Mouse (Mus musculus): ENCODE measurements around the gene Trim11. TPM values are rescaled to one million over a fixed set of nuclear protein-coding genes. Genes with fewer than 3 reads are reported as not detected.

The Trim11 gene
- polyA plus RNA-seq, 1 experiment: 28.4 TPM

DNA sequence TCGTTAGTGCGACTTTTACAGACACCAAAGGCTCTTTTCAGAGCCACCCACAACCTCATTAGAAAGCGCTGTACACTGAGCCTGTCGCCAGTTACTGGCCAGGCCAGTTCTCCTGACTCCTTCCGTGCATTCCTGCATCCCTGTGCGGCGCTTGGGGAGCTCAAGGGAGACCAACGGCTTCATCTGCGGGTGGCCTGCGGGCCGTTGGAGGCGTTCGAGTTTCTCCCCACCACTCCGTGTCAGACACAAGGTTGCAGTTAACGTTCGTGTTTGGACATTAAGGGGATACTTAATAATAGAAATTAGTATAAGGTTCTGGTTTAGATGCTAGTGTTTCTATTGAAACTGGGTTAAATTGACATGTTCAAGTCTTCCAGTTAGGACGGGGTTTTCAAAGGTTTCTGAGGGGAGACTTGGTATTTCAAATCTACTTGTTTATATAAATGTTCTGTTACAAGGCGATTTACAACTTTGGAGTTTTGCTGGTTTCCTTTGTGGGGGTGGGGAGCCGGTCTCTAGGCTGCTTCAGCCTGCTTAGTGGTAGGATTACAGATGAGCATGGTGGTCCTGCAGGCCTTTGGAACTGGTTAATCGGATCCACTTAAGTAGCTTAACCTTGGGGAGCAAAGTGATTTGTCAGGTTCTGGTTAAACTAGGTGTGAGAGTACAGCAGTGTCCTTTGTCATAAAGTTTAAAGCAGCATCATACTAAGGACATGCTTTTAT is 22.6 kb upstream of the Trim11 start:
- DNase-seq (ENCODE audit: extremely low spot score in 1 of 2, low spot score in 1 of 2): peak in 1 of 2 experiments; percentile 35

DNA sequence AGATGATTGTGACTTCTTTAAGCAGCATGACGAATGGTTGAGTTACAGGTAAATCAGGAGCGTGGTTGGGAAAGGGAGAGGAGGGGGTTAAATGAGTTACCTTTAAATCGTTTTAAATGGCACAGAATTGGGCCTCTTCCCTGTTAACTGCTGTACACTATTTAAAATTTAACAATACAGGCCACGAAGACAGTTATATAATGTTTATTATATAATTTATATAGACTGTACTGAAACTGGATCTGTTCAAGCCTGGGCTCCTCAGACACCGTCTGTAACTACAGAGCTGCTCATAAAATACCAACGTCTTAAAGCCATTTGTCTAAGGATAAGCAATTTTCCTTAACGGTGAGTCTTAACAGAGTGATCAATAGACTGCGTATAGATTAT is 22.0 kb upstream of the Trim11 start:
- DNase-seq (ENCODE audit: extremely low spot score in 1 of 2, low spot score in 1 of 2): no peak

DNA sequence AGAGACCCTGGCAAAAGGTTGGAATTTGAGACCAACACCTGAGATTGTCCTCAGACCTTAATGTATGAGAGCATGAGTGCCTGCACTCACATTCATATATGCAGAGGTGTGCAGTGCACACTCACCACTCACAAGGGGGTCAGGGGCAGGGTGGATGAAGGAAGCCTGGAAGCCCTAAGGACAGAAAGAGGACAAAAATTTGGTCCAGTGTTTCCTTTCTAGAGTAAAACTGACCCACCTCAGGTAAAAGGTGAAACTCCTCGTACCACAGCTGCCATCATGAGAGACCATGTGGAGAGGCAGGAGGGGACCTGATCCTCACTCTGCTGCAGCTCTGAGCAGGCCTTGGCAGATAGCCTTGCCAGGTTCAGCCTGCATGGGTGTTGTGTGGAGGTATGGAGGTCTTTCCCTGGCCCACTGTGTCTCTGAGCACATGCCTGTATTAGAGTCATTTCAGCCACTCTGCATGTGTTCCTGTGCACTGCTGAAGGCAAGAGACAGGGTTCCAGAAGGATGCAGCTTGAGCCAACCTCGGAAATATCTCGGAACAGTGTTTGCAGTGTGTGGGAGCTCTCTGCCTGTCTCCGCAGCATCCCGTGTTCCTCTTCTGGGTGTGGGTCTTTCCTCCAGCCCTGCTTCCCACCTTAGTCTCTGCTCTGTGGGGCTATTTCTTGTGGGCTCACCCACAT is 20.5 kb upstream of the Trim11 start:
- peak in 1 of 2 experiments; percentile 56 for DNase-seq (ENCODE audit: extremely low spot score in 1 of 2, low spot score in 1 of 2)

DNA sequence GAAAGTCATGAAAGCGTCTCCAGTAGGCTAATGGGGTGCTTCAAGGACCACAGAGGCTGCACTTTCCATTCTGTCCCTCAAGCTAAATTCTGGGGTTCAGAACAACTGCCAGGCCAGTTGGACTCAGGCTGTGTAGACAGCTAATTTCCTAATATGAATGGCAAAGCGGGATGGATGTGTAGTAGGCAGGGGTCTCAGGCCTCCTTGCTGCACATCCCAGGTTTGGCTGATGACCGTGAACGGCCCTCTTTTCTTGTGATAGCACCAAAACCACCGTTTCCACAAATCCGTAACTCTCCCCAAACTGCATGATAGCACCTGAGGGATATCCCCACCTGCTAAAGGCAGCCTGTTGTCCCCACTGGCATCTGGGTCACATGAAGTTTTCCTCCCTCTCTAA is 19.4 kb upstream of the Trim11 start:
- DNase-seq (ENCODE audit: extremely low spot score in 1 of 2, low spot score in 1 of 2): no peak

DNA sequence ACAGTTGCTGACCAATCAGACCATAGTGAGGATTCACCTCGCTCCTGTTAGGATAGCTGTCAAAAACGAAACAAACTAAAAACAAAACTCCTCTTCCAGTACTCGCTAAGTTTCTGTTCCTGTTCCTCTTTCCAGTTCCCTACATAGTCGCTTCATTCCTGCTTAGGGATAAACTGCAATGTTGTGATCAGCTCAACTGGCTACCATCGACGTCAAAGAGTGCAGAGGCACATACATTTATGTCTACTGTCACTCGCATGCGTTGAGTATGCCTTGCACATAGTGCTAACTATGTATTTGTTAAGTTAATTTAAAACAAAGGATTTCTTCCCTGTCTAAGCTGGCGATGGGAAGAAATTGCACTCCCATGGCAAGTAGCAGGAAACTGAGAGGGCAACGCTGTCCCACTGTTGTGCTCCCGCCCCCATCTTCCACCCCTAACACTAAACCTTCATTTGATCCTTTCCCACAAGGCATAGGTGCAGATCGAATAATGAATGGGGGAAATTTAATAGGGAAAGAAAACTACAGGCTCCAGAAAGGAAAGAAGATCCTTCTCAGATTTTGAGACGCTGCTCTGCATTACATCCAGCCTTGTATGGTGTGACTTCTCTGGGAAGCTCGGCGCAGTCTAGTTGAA is 18.6 kb upstream of the Trim11 start:
- no peak for DNase-seq (ENCODE audit: extremely low spot score in 1 of 2, low spot score in 1 of 2)

DNA sequence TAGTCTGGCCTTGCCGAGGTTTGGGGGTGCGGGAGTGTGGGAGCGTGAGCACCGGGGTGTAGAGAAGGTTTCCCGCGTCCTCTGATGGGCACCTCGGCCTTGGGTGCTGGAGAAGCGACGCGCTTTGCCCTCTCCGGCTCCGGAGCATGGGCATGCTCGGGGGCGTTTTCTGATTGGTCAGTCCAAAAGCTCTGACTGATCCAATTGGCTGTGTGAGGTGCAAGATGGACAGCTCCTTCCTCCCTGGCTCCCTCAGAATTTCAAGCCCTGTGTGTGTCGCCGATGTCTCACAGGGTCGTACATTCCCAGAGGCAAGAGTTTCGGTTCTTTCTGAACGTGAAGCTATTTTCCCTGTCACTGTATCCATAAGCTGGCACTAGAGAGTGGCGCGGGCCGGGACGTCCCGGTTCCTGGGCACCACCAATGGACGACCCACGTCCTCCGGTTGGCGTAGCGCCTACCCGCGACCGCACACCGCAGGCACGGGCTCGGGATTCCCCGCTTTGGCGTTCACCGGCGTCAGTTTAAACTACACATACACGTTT is 17.9 kb upstream of the Trim11 start:
- DNase-seq (ENCODE audit: extremely low spot score in 1 of 2, low spot score in 1 of 2): peak; percentile 60 to 80

DNA sequence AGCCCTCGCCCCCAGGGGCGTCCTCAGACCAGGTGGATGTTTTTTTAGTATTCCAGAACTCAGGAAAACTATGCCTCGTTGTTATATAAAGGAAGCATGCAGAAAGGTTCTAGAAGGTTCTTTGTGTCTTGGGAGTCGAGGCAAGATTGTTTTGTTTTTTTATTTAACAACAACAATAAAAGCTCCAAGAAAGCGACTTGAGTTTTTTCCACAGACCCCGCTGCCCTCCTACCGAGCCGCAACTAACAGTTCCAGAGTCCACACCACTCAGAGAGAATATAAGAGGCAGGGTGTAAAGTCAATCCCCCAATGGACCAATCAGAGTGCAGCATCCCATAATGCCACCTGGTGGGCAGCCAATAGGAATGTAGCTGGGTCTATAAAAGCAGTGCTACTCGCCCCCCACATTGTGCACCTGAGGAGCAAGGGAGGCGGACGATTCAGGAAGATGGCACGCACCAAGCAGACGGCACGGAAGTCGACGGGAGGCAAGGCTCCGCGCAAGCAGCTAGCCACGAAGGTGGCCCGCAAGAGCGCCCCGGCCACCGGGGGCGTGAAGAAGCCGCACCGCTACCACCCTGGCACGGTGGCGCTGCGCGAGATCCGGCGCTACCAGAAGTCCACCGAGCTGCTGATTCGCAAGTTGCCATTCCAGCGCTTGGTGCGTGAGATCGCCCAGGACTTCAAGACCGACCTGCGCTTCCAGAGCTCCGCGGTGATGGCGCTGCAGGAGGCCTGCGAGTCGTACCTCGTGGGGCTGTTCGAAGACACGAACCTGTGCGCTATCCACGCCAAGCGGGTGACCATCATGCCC is 16.3 kb upstream of the Trim11 start:
- no peak for DNase-seq (ENCODE audit: extremely low spot score in 1 of 2, low spot score in 1 of 2)

DNA sequence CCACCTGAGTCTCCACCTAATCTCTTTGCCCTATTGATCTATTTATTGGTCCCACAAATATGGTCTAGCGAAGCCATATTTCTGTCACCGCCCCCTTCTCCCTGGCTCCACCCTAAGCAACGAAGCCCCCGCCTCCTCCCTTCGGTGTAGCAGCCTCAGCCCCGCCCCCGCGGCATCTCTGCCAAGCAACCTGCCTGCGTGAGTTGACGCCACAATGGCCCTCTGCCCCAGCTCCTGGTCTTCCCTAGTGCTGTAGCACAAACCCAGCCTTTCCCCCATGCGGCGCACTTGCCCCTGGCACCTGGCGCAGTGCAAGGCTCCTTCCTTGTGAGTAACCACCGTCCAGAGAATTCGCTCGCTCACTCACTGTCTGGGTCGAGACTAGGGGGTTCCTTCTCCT is 14.3 kb upstream of the Trim11 start:
- peak in 1 of 2 experiments; percentile 22 for DNase-seq (ENCODE audit: extremely low spot score in 1 of 2, low spot score in 1 of 2)

DNA sequence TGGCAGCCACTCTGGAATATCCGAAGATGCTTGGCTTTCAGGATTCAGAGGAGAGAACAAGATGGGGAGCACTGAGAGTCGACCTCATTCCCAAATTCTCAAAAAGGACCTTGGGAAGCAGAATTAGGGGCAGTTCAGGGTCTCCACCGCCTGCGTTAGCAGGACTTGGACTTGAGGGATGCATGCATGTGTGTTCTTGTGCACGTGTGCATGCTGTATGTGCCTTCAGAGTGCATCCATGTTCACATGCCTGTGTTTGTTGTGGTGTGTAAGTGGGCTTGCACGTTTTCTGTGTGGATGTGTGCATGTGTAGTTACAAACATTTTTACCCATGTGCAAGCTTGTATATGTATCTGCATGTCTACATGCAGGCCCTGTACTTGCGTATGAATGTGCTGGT is 13.7 kb upstream of the Trim11 start:
- no peak for DNase-seq (ENCODE audit: extremely low spot score in 1 of 2, low spot score in 1 of 2)

DNA sequence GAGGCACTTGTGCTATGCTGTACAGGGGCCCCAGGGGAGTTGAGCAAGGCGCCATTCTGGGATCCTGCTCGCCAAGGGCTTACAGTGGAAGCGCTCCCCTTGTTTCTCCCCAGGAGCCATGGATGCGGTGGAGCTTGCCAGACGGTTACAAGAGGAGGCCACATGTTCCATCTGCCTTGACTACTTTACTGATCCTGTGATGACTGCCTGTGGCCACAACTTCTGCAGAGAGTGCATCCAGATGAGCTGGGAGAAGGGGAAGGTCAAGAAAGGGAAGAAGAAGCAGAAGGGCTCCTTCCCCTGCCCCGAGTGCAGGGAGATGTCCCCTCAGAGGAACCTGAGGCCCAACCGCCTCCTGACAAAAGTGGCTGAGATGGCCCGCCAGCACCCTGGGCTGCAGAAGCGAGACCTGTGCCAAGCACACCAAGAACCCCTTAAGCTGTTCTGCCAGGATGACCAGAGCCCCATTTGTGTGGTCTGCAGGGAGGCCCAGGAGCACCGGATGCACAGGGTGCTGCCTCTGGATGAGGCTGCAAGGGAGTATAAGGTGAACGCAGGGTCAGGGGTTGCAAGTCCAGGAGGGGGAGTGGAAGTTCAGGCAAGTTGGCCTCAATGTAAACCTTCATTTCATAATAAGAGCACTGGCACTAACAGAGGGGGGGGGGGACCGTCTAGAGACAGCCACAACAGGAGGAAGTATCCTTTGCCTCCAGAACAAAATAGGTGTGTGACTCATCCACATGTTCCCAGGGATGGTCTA is 12.7 kb upstream of the Trim11 start:
- no peak for DNase-seq (ENCODE audit: extremely low spot score in 1 of 2, low spot score in 1 of 2)

DNA sequence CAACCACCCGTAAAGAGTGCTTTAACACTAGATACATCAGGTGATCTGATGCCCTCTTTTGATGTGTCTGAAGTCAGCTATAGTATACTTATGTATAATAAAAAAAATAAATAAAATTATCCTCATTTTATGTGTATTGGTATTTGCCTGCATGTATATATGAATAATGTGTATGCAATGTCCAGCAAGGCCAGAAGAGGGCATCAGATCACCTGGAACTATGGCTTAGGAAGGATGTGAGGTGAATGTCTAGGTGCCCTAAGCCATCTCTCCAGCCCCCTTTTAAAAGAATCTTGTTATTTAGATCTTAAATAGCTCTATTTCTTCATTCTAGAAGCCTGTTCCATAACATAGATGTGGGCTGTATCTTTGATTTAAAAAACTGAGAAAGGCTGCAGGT is 10.5 kb upstream of the Trim11 start:
- no peak for DNase-seq (ENCODE audit: extremely low spot score in 1 of 2, low spot score in 1 of 2)

DNA sequence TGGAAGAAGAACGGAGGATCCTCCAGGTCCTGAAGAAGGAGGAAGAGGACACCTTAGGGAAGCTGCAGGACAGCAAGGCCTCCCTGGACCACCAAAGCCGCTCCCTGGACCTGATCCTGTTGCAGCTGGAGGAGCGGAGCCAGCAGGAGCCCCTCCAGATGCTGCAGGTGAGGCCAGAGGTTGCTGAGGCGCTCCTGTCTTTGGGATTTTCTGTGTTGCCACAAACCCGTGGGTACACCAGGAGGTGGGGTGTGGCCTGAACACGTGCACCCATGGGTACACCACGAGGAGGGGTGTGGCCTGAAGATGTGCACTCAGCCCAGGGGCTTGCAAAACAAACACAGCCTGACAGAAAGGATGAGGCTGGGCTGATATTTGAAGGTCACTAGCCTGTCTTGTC is 9.3 kb upstream of the Trim11 start:
- no peak for DNase-seq (ENCODE audit: extremely low spot score in 1 of 2, low spot score in 1 of 2)

DNA sequence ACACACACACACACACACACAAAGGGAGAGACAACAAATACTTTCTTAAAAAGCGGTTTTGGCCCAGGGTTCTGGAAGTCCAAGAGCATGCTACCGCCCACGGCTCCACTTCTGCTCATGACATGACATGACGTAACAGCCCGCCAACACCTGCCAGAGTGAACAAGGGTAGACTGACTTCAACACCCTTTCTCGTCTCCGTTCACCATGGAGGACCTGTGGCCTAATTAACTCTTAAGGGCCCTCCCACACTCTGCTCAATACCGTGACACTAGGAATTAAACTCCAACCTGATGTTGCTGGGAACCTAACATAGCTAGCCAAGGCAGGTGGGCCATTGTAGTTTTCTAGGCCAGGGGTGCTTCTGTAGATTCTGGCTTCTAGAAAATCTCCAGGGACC is 8.9 kb upstream of the Trim11 start:
- DNase-seq (ENCODE audit: extremely low spot score in 1 of 2, low spot score in 1 of 2): no peak

DNA sequence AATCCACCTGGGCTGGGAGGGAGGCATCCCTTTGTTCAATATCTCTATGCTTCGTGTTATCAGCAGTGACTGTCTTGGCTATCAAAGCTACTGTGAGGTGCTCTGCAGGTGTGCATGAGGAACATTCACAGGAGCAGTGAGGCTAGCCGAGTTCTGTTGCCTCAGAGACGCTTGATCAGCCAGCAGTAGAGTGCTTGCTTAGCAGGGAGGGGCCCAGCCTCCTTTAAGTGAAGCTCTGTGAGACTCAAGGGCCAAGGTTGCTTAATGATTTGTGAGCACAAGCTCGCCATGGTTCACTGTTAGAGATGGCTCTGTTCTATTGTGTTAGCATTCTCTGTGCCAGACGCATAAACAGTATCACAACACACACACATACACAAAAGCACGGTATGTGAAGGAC is 8.2 kb upstream of the Trim11 start:
- DNase-seq (ENCODE audit: extremely low spot score in 1 of 2, low spot score in 1 of 2): no peak

DNA sequence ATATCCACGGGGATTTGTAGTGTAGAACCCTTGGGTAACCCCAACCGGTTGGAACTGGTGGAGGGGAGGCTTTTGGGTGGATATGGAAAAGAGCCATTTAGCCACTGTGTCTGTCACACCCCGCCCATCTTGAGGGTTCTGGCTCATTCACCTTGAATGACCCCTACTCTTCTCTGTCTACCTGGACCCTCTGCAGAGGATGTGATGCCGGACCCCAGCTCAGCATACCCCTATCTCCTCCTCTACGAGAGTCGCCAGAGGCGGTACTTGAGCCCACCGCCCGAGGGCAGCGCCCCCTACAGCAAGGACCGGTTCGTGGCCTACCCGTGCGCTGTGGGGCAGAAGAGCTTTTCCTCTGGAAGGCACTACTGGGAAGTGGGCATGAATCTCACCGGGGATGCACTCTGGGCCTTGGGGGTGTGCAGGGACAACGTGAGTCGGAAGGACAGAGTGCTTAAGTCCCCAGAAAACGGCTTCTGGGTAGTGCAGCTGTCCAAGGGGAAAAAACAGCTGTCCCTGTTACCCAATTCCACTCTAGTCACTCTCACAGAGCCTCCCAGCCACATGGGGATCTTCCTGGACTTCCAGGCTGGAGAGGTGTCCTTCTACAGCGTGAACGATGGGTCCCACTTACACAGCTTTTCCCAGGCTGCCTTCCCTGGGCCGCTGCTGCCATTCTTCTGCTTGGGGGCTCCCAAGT is 6.9 kb upstream of the Trim11 start:
- DNase-seq (ENCODE audit: extremely low spot score in 1 of 2, low spot score in 1 of 2): no peak

DNA sequence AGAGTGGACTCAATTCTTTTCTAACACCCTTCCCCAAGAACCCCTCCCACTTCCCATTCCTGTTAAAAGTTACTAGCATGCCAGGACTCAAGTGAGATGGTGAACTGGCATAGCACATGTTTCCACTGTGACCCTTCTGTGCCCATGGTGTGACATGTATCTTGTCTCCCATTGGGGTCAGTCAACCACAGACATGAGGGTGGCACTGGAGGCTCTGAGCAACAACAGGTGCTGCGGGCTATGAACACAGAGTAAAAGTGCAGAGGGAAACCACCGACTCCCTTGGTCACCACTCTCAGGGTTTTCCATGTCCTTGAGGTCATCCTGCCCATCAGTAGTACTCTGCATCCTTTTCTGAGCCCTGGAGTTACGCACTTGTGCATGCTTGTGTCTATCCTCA is 6.1 kb upstream of the Trim11 start:
- no peak for DNase-seq (ENCODE audit: extremely low spot score in 1 of 2, low spot score in 1 of 2)

DNA sequence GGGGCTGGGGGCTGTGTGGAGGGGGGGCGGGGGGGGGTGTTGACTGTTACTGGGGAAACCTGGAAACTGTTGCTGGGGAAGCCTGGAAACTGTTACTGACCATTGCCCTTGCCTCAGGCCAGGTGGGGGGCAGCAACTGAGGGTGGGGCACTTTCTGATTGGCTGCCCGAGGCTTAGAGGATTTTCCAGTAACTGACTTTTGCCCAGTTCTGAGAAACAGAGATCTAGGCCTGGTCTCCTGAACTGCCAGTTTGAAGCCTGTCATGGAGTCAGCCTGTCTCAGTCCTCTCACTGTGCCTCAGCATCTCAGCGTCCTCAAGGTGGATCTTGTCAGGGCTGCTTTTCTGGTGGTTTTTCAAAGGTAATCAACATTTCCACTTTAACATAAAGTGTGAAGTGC is 3.5 kb upstream of the Trim11 start:
- DNase-seq (ENCODE audit: extremely low spot score in 1 of 2, low spot score in 1 of 2): no peak

DNA sequence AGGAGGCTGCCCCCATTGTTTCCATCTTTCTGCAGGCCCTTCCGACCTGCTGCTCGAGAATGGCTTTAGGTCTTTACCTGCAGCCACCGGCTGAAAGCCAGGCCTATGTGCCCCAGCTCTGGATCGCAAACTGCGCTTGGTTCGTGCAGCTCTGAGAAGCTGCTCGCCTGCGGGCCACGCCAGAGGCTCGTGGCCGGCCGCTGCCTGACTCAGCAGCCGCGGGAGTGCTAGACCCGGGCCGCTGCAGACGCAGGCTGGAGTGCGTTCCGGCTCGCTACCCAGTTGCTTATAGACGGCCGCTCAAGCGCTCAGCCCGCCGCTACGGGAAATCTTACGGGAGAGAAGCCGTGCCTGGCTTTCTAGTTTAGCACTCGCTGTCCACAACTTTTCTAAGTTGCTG is 743 bp upstream of the Trim11 start:
- no peak for DNase-seq (ENCODE audit: extremely low spot score in 1 of 2, low spot score in 1 of 2)

DNA sequence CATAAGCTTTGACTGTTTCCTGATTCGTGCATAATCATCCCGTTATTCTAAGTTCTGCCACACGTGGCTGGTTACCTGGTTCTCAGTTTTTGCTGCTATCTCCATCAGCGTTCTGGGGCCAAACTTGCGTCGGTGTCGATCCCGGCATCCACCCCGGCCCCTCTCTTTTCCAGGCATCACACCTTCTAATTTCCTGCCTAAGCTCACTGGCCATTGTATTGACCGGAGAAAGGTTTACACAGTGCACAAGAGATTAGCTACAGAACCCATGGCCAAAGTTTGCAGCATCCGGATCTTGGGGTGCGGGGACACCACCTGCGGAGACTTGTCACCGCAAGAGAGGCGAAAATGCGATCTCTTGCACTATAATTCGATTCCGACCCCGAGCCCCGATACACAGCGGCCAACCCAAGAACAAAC is 276 bp upstream of the Trim11 start:
- no peak for DNase-seq (ENCODE audit: extremely low spot score in 1 of 2, low spot score in 1 of 2)

DNA sequence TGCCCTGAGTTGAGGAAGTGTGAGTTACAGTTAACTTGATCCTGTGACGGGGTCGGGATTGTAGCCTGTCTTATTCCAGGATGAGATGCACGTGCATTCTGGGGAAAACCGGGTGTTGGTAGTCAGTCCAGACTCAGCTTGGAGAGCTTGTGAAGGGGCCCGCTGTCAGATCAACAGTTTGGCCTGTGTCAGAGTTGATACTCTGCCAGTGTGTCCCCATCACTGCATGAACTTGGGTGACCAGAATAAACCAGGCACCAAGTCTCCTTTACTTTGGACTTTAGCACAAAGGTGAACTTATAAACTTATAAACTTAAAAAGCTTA is 775 bp downstream of the Trim11 start:
- DNase-seq (ENCODE audit: extremely low spot score in 1 of 2, low spot score in 1 of 2): no peak
